Mouse (Mus musculus) liver, adult 2 months (tissue): ENCODE results near the gene Eif2ak4.

Source experiments
- CTCF ChIP-seq: fragments of 200-500 bp; IDR thresholded peaks from 2 replicates; pipeline ENCODE4 v1.5.1; 2011; ENCODE audit warnings: low read depth, low read length, control low read depth
- POLR2A ChIP-seq: fragments of 200-500 bp; IDR thresholded peaks from 2 replicates; pipeline ENCODE4 v1.6.1; 2011; ENCODE audit warnings: low read length, control low read depth; ENCODE audit not compliant: insufficient read depth; ENCODE audit errors: extremely low read depth

DNA sequence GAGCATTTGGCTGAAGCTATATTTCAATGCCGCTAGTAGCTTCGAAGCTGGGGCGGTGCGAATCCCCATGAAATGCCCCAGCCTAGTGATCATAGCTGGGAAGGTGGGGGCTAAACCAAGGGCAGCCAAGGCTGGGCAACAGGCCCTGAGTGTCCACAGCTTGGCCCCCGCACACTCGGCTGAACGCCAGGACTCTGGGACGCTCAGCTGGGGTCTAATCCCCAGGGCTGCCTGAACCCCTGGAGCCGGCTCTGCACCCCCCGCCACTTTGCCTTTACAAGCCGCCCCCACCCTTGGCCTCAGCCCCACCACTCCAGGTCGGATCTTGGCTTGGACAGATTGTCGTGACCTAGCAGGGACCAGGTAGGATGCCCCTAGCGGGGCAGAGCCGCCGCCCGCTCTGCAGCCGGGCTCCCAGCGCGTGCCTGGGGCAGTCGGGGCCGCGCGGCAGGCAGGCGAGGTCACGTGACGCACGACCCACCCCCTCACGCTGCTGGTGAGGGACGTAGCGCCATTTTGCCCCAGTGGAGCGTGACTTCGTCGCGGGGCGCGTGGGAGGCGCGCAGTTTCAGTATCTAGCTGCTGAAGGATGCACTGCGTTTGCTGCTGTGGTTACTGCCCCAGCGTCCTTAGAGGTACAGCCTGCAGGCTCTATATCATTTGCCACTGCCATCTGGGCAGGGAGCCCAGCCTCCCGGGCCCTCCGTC, 14.7 kb upstream of the Eif2ak4 start:
- TF ChIP-seq CTCF (0 out of 2 replicates have a peak, but pooled peaks have one; percentile 1), POLR2A (no peak)
